ENCODE assay signal across 12 mouse cellular contexts in genomic region chr16:43572766-43573165, GRCm38 (mm10).
A peak's percentile ranks its signal among the peaks of the same experiment; 100 is the strongest.
DNase-seq lines count a peak whose midpoint lies in the region; ATAC-seq and TF ChIP-seq lines count a peak whose summit lies in the region.
"Had no signal": no experiment of that assay in that cellular context is flagged by ENCODE, and none has a peak within 500 bp of the region (broad histone marks: within the 10 kb centered on the region; RNA-seq: fewer than 3 reads in every experiment).

No protein-coding gene starts in this region.

- H3K9me3 ChIP-seq in heart, embryonic 14.5 days (ENCODE audit: control insufficient read depth, low read length): no peaks in the 10 kb centered on the region
- no peaks in the 10 kb centered on the region for H3K9me3 ChIP-seq in midbrain, embryonic 16.5 days (replicated peaks; ENCODE audit: control insufficient read depth, low read length, poor library complexity, severe bottlenecking)
- H3K9me3 ChIP-seq: intestine, embryonic 15.5 days had no signal

- peaks cover 13% of the 10 kb centered on the region for H3K36me3 ChIP-seq in heart, embryonic 14.5 days (ENCODE audit: control insufficient read depth, insufficient read depth, low read length)
- no peaks in the 10 kb centered on the region for H3K36me3 ChIP-seq in midbrain, embryonic 16.5 days (ENCODE audit: control insufficient read depth, insufficient read depth, low read length)
- H3K36me3 ChIP-seq: intestine, embryonic 15.5 days had no signal

- H3K27me3 ChIP-seq in cerebellum, adult 2 months (ENCODE audit: control insufficient read depth, insufficient read depth, low read length): no peaks in the 10 kb centered on the region
- no peaks in the 10 kb centered on the region for H3K27me3 ChIP-seq in heart, embryonic 14.5 days (ENCODE audit: control insufficient read depth, insufficient read depth, low read length)
- H3K27me3 ChIP-seq in midbrain, embryonic 16.5 days (ENCODE audit: control insufficient read depth, insufficient read depth, low read depth, low read length): no peaks in the 10 kb centered on the region
- H3K27me3 ChIP-seq: intestine, embryonic 15.5 days had no signal

- ATAC-seq in heart, embryonic 14.5 days (ENCODE audit: insufficient number of reproducible peaks, insufficient read depth, low FRiP score, low read depth): no peak
- peak; percentile 36; the same call in 1 of the 2 replicates for ATAC-seq in midbrain, embryonic 16.5 days
- ATAC-seq: intestine, embryonic 15.5 days had no signal

- WGBS in cerebellum, adult 2 months: 74% methylated on average over 10 of the region's 10 CpGs
- WGBS in heart, embryonic 14.5 days: 51% methylated on average over 10 of the region's 10 CpGs
- 29% methylated on average over 10 of the region's 10 CpGs for WGBS in midbrain, embryonic 16.5 days

- no peak for TF ChIP-seq POLR2A in cerebellum, adult 2 months (IDR thresholded peaks at IDR 0.05; ENCODE audit: borderline replicate concordance, insufficient read depth, low read length)

- no peak overlapping the region for H3K4me3 ChIP-seq in cerebellum, adult 2 months (replicated peaks; ENCODE audit: insufficient read depth, low read depth, low read length)
- no peak overlapping the region for H3K4me3 ChIP-seq in layer of hippocampus, adult 2 months
- no peak overlapping the region for H3K4me3 ChIP-seq in heart, embryonic 14.5 days (ENCODE audit: control insufficient read depth in 1 of 2, insufficient read depth in 1 of 2, low read depth in 1 of 2, low read length in 2 of 2)
- H3K4me3 ChIP-seq in midbrain, embryonic 16.5 days (ENCODE audit: low read depth, low read length): no peak overlapping the region
- H3K4me3 ChIP-seq: erythroblast, embryonic 14.5 days; intestine, embryonic 15.5 days had no signal

- H3K4me1 ChIP-seq in cerebellum, adult 2 months (ENCODE audit: control insufficient read depth, insufficient read depth, low read length): peaks cover 3% of the 10 kb centered on the region
- peaks cover 14 to 52% of the 10 kb centered on the region in 2 experiments for H3K4me1 ChIP-seq in heart, embryonic 14.5 days (ENCODE audit: control insufficient read depth in 2 of 2, insufficient read depth in 2 of 2, low read length in 2 of 2)
- H3K4me1 ChIP-seq in midbrain, embryonic 16.5 days (ENCODE audit: control insufficient read depth, insufficient read depth, low read length): peaks cover 23% of the 10 kb centered on the region

- H3K4me2 ChIP-seq in heart, embryonic 14.5 days (ENCODE audit: low read length): no peak overlapping the region
- H3K4me2 ChIP-seq in midbrain, embryonic 16.5 days (ENCODE audit: low read length): no peak overlapping the region
- H3K4me2 ChIP-seq: intestine, embryonic 15.5 days had no signal

- no peak for DNase-seq in cerebellum, adult 2 months
- no peak for DNase-seq in cerebellum, adult 8-10 months
- DNase-seq in layer of hippocampus, adult 2 months (ENCODE audit: low spot score in 2 of 2): no peak
- no peak for DNase-seq in layer of hippocampus, adult 11-12 months (ENCODE audit: low spot score)
- DNase-seq in urinary bladder, postnatal 36 days (ENCODE audit: low spot score in 2 of 2): no peak
- DNase-seq in gastrocnemius, postnatal 10 days: no peak
- DNase-seq: cerebellum, adult 11 months had no signal

- no peak for TF ChIP-seq CTCF in cerebellum, adult 2 months (IDR thresholded peaks at IDR 0.05; ENCODE audit: borderline replicate concordance, insufficient read depth, low read depth, low read length)
- TF ChIP-seq CTCF in layer of hippocampus, adult 2 months (conservative IDR thresholded peaks at IDR 0.05): no peak

- H3K27ac ChIP-seq in cerebellum, adult 2 months (ENCODE audit: insufficient read depth, low read length): 0 out of 2 replicates have a peak overlapping the region, but pooled peaks have one; percentile 5
- H3K27ac ChIP-seq in layer of hippocampus, adult 2 months: peak overlapping the region; percentile 92
- peak overlapping the region; percentile 15 to 64 for H3K27ac ChIP-seq in heart, embryonic 14.5 days (replicated peaks in 1 of 2; ENCODE audit: control insufficient read depth in 1 of 2, insufficient read depth in 1 of 2, low read depth in 2 of 2, low read length in 2 of 2)
- peak overlapping the region; percentile 58 for H3K27ac ChIP-seq in midbrain, embryonic 16.5 days (ENCODE audit: low read length)
- H3K27ac ChIP-seq: macrophage had no signal

- H3K9ac ChIP-seq in heart, embryonic 14.5 days (ENCODE audit: low read length): no peak overlapping the region
- H3K9ac ChIP-seq in midbrain, embryonic 16.5 days (ENCODE audit: low read depth, low read length): no peak overlapping the region
- H3K9ac ChIP-seq: intestine, embryonic 15.5 days had no signal

Comparison
In these comparisons a context has a peak if more than half of its experiments do, and no peak if none do; other contexts are left out.
1. H3K27ac ChIP-seq: peak in every context shown above with its lines; median percentile 92 in layer of hippocampus, adult 2 months; 58 in midbrain, embryonic 16.5 days; 40 in heart, embryonic 14.5 days; 5 in cerebellum, adult 2 months.